Mouse (Mus musculus) embryonic facial prominence, embryonic 14.5 days (tissue): ENCODE measurements at regions not wholly inside any gene's neighbourhood (a gene's known extent, or its start where the extent isn't known, plus 50 kb on each side); places are given as distances from the start of the nearest gene placed in this dataset.
A peak's percentile ranks its signal among the peaks of the same experiment; 100 is the strongest.

Experiments used
- ATAC-seq: fragments of 200-750 bp; cut with Nextera tagmentation; 2 replicates; pipeline ENCODE4 v1.8.0; 2017; ENCODE audit warnings: low read depth, moderate number of reproducible peaks, moderate TSS enrichment
- DNase-seq: peaks from one replicate; pipeline ENCODE4 v3.0.0-alpha.2; 2015; ENCODE audit warnings: low spot score
- H3K27ac ChIP-seq: fragments of 300-500 bp; sonication (generic); replicated peaks from 2 replicates; pipeline ENCODE4 v1.5.1; 2014; ENCODE audit warnings: low read depth, mild to moderate bottlenecking, low read length, moderate library complexity
- H3K27me3 ChIP-seq: fragments of 300-500 bp; sonication (generic); replicated peaks from 2 replicates; pipeline ENCODE4 v1.6.1; 2014; ENCODE audit warnings: low read length; ENCODE audit not compliant: control insufficient read depth, insufficient read depth
- H3K36me3 ChIP-seq: fragments of 300-500 bp; sonication (generic); 2 replicates; pipeline ENCODE4 v1.6.1; 2014; ENCODE audit warnings: low read length, mixed read lengths; ENCODE audit not compliant: control insufficient read depth, insufficient read depth
- H3K4me1 ChIP-seq: fragments of 300-500 bp; sonication (generic); 2 replicates; pipeline ENCODE4 v1.6.1; 2014; ENCODE audit warnings: antibody characterized with exemption, low read length; ENCODE audit not compliant: control insufficient read depth, insufficient read depth
- H3K4me2 ChIP-seq: fragments of 300-500 bp; sonication (generic); 2 replicates; pipeline ENCODE4 v1.6.1; 2014; ENCODE audit warnings: low read depth, mild to moderate bottlenecking, low read length, moderate library complexity, mixed read lengths
- H3K4me3 ChIP-seq: fragments of 300-500 bp; sonication (generic); 2 replicates; pipeline ENCODE4 v1.5.1; 2014; ENCODE audit warnings: low read depth, mild to moderate bottlenecking, low read length
- H3K9ac ChIP-seq: fragments of 300-500 bp; sonication (generic); 2 replicates; pipeline ENCODE4 v1.6.1; 2014; ENCODE audit warnings: low read depth, mild to moderate bottlenecking, low read length, moderate library complexity, mixed read lengths
- H3K9me3 ChIP-seq: fragments of 300-500 bp; sonication (generic); 2 replicates; pipeline ENCODE4 v1.6.1; 2016; ENCODE audit warnings: low read length; ENCODE audit not compliant: control insufficient read depth

DNA sequence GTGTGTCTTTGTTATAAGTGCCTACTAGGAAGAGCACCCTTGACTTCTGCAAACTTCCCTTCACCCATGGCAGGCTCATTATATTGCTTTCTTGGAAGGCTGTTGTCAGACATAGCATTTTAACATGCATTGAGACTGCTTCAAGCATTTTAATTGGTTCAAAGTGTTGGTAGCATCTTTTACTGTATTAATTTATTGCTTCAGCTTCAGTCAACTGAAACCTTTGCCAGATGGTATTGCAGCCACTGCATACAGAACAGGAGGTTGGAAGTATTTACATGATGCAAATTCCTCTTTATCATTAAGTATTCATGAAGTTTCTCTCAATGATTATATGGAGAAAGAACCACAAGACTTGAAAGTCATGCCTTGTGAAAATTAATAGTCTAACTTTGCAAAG lies 1423.6 kb downstream of the Pcdh18 start:
- no peak overlapping the region for H3K4me2 ChIP-seq
- H3K9ac ChIP-seq: no peak overlapping the region
- DNase-seq (peak; percentile 1), ATAC-seq (no peak)
- H3K9me3 ChIP-seq: no peaks in the 10 kb centered on the region
- no peaks in the 10 kb centered on the region for H3K27me3 ChIP-seq
- no peaks in the 10 kb centered on the region for H3K36me3 ChIP-seq
- no peaks in the 10 kb centered on the region for H3K4me1 ChIP-seq
- H3K27ac ChIP-seq: no peak overlapping the region
- no peak overlapping the region for H3K4me3 ChIP-seq
